Mouse (Mus musculus) liver, embryonic 14.5 days (tissue): ENCODE measurements around the gene Nrip1. TPM values are rescaled to one million over a fixed set of nuclear protein-coding genes. Genes with fewer than 3 reads are reported as not detected.

Experiments
- ATAC-seq: fragments of 200-750 bp; cut with Nextera tagmentation; 2 replicates; pipeline ENCODE4 v1.8.0; 2017; ENCODE audit warnings: moderate number of reproducible peaks, mild to moderate bottlenecking, moderate library complexity; ENCODE audit not compliant: insufficient read depth
- DNase-seq, 3 experiments: peaks; one replicate each; pipeline ENCODE4 v3.0.0-alpha.2; 2012 to 2013; ENCODE audit warnings: low read depth in 3 of 3, low spot score in 3 of 3
- H3K27ac ChIP-seq: fragments of 300-500 bp; sonication (generic); 2 replicates; pipeline ENCODE4 v1.5.1; 2014; ENCODE audit warnings: moderate library complexity, mild to moderate bottlenecking, control low read depth, inconsistent platforms
- H3K27me3 ChIP-seq: fragments of 300-500 bp; sonication (generic); 2 replicates; pipeline ENCODE4 v1.6.1; 2014; ENCODE audit warnings: mild to moderate bottlenecking, low read length, moderate library complexity; ENCODE audit not compliant: control insufficient read depth, insufficient read depth
- H3K36me3 ChIP-seq: fragments of 300-500 bp; sonication (generic); replicated peaks from 2 replicates; pipeline ENCODE4 v1.6.1; 2014; ENCODE audit warnings: low read depth; ENCODE audit not compliant: control insufficient read depth, insufficient read depth
- H3K4me1 ChIP-seq, 2 experiments: fragments of 200-500 bp in 1 of 2; fragments of 300-500 bp in 1 of 2; sonication (generic) in 1 of 2; replicated peaks; 2 replicates each; pipeline ENCODE4 v1.6.1; 2012 to 2014; ENCODE audit warnings: antibody characterized with exemption in 1 of 2, inconsistent platforms in 1 of 2, low read length in 1 of 2; ENCODE audit not compliant: control insufficient read depth in 2 of 2, insufficient read depth in 2 of 2
- H3K4me2 ChIP-seq: fragments of 300-500 bp; sonication (generic); 2 replicates; pipeline ENCODE4 v1.6.1; 2014; ENCODE audit warnings: low read depth, mild to moderate bottlenecking, control low read depth, moderate library complexity
- H3K4me3 ChIP-seq, 2 experiments: fragments of 200-500 bp in 1 of 2; fragments of 300-500 bp in 1 of 2; sonication (generic) in 1 of 2; 2 replicates each; pipeline ENCODE4 v1.5.1; 2012 to 2014; ENCODE audit warnings: low read depth in 2 of 2, low read length in 2 of 2, mild to moderate bottlenecking in 2 of 2, control low read depth in 1 of 2, inconsistent platforms in 1 of 2, moderate library complexity in 1 of 2; ENCODE audit not compliant: insufficient read depth in 1 of 2
- H3K9ac ChIP-seq: fragments of 300-500 bp; sonication (generic); replicated peaks from 2 replicates; pipeline ENCODE4 v1.6.1; 2014; ENCODE audit warnings: mild to moderate bottlenecking, control low read depth, moderate library complexity
- H3K9me3 ChIP-seq: fragments of 300-500 bp; sonication (generic); 2 replicates; pipeline ENCODE4 v1.6.1; 2016; ENCODE audit warnings: low read length, mixed read lengths; ENCODE audit not compliant: control insufficient read depth
- CTCF ChIP-seq: IDR thresholded peaks from 2 replicates; pipeline ENCODE4 v1.5.1; 2016; ENCODE audit warnings: antibody characterized with exemption, low read depth, control low read depth
- EP300 ChIP-seq: IDR thresholded peaks from 2 replicates; pipeline ENCODE4 v1.6.1; 2016; ENCODE audit warnings: antibody characterized with exemption, low read depth
- WGBS: fragments of 180-500 bp; shearing (Covaris S2); extraction: QIAGEN DNeasy Blood & Tissue Kit; methylation state at CpG from one replicate; pipeline ENCODE4 v1.1.7; 2014; ENCODE audit not compliant: insufficient replicate concordance; 5-methylcytosine and 5-hydroxymethylcytosine counted together
- polyA plus RNA-seq, 2 experiments: library from polyadenylated mRNA; depleted of rRNA in 1 of 2; stranded (reverse) in 1 of 2; unstranded in 1 of 2; fragments of >200 nt; fragmentation: Nextera tagmentation in 1 of 2; extraction: Ambion mirVana in 1 of 2; gene quantifications; 2 replicates each; pipeline versions ENCODE4 v1.2.1 to v1.2.3; 2012 to 2014

The Nrip1 gene
- polyA plus RNA-seq, 2 experiments = 3.5 to 11.7 TPM

DNA sequence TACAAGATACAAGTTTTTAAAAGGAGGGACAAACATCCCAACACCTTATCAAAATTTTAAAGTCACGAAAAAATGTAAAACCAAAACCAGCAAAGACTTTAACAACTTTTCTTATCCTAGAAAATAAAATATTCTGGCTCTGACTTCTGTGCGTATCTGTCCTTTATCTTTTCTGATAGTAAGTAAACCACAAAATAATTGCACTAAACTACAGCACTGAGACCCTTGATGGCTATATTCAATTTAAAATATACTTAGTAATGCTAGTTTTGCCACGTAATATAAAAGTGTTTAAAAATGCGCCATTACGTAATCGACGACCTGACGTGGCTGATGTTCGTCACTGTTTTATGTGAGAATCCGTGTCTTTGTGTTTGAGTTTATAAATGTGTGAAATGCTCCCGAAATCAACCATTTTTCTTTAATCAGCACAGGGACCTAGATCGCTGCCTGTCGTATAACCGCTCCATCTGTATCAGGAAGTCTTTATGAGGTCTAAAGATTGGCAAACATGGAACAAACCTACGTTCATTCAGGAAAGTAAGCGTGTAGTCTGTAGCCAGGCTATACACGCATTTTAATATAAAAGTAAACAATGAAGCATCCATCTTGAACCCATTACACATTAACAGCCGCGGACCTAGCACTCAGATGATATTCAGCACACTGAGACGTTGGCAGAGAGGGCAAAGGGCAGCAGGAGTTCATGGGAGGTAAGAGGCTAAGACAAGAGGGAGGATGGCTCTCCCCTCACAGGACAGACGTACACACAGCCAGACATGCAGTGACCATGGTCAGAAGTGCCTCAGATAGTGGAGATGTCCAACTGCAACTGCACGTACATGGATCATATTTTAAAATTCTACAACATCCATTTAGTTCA lies 56.4 kb downstream of the Nrip1 start:
- Histone ChIP-seq H3K4me1 (peaks cover 84 to 91% of the 10 kb centered on the region in 2 experiments), H3K4me3 (no peak overlapping the region), H3K9ac (no peak overlapping the region), H3K27me3 (no peaks in the 10 kb centered on the region), H3K4me2 (peak overlapping the region; percentile 55), H3K36me3 (no peaks in the 10 kb centered on the region; the same call in 1 of the 2 replicates), H3K9me3 (no peaks in the 10 kb centered on the region), H3K27ac (peak overlapping the region; percentile 34)
- WGBS = 77% methylated on average over 22 of the region's 22 CpGs
- ATAC-seq (no peak), DNase-seq (no peak)
- TF ChIP-seq EP300 (no peak), CTCF (no peak)

DNA sequence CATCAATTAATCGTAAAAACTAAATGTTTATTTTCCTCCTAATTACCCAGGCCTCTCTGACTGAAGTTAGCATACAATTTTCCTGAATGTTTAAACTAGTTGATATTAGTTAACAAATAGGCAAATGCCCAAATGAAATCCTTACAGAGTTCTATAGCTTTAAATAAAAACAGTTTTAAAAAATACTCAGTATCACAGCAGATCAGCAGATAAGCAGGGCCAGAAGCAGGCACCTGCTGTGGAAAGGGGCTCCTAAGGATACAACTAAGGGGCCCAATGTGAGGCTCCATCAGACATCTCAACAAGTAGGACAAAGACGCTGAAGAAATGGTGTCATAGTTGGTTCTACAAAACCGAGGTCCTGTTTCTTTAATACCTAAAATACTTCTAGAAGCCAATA lies 58.0 kb downstream of the Nrip1 start:
- peak overlapping the region; percentile 41 for H3K9ac ChIP-seq
- peak overlapping the region; percentile 25; the same call in 1 of the 2 replicates for H3K4me2 ChIP-seq
- ATAC-seq = no peak
- H3K27ac ChIP-seq = peak overlapping the region; percentile 99
- WGBS = 63% methylated on average over 3 of the region's 3 CpGs
- H3K4me1 ChIP-seq = peaks cover 73 to 76% of the 10 kb centered on the region in 2 experiments
- no peak for DNase-seq
- no peaks in the 10 kb centered on the region for H3K9me3 ChIP-seq
- TF ChIP-seq CTCF (no peak), EP300 (no peak)
- H3K36me3 ChIP-seq = no peaks in the 10 kb centered on the region; the same call in 1 of the 2 replicates
- H3K4me3 ChIP-seq = no peak overlapping the region
- no peaks in the 10 kb centered on the region for H3K27me3 ChIP-seq

DNA sequence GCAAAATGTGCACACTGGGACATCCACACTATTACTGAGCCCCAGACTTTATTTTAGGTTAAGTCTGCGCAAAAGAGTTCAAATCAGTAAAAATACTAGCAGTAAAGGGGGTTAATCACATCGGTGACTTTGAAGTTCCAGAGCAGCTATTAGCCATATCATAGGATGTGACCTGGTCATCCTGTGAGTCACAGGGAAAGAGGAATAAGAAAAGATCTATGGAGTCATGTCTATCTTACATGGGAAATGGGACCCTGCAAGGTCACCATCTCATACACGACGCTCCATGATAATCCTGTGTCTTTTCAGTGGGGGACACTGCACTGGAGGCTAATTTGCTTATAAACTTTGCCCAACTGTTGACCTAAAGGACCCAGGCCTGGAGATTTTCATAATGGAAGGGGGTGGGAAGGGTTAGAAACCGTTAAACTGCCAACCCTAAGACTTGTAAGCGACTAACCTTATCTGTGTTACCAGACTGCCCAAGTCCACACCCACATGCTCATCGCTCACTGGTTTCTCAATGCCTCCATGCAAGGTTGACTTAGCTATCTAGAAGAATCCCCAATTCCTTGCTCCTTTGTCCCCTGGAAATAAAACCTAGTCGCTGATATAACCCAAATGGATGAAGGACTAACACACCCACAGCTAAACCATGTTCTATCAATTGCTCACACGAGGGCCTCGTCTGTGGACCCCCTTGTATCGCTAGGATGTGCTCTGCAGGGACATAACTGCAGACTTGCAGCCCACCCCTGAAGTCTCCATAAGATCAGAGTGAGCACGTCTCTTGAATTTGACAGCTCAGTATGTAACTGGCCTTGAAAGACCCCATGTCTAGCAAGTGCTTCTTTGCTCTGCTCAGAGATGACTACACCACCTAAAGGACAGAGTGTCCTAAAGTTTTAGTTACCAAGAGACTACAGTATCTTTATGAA lies 59.3 kb downstream of the Nrip1 start:
- H3K36me3 ChIP-seq = peaks cover 4% of the 10 kb centered on the region
- peak; percentile 97 for ATAC-seq
- peak; percentile 97 for TF ChIP-seq EP300
- TF ChIP-seq CTCF = no peak
- peak overlapping the region; percentile 89 for H3K4me2 ChIP-seq
- peak overlapping the region; percentile 23 to 28 for H3K4me3 ChIP-seq
- WGBS = 24% methylated on average over 12 of the region's 12 CpGs
- no peaks in the 10 kb centered on the region for H3K27me3 ChIP-seq
- peak; percentile 79 to 85 (median 82) for DNase-seq
- peaks cover 64 to 65% of the 10 kb centered on the region in 2 experiments for H3K4me1 ChIP-seq
- H3K9me3 ChIP-seq = no peaks in the 10 kb centered on the region
- peak overlapping the region; percentile 99 for H3K27ac ChIP-seq
- peak overlapping the region; percentile 76 for H3K9ac ChIP-seq

DNA sequence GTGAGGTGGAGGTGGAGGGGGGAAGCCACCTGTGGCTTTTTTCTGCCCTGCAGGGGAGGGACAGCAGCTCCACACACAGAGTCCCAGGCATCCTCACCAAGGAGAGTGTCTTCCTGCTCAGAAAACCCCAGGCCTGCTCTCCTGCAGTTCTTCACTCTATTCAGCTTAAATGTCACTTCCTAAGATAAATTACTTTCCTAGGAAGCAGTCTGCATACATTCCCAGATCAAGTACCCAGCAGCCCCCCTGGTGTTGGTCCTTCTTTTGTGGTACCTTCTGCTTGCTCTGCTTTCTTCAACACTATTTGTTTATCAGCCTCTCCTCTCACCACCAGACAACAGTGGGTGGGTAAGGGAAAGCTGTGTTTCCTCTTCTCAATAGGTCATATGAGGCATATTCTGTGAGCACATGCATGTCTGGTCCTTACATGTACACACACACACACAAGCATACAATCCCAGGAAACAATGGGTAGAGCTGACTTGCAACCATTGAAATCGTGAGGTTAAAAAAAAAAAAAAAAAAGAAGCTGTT lies 60.7 kb downstream of the Nrip1 start:
- Histone ChIP-seq H3K9ac (peak overlapping the region; percentile 63), H3K4me1 (peaks cover 52 to 53% of the 10 kb centered on the region in 2 experiments), H3K4me3 (no peak overlapping the region), H3K9me3 (no peaks in the 10 kb centered on the region), H3K27ac (peak overlapping the region; percentile 99), H3K4me2 (peak overlapping the region; percentile 3; the same call in 1 of the 2 replicates), H3K36me3 (peaks cover 7% of the 10 kb centered on the region), H3K27me3 (no peaks in the 10 kb centered on the region)
- ATAC-seq = no peak
- 0 out of 2 replicates have a peak, but pooled peaks have one; percentile 8 for TF ChIP-seq EP300
- TF ChIP-seq CTCF = no peak
- no peak for DNase-seq
- 13% methylated on average over 1 of the region's 1 CpGs for WGBS
